8 mouse cellular contexts compared by ENCODE assay signal in genomic region chr5:115844368-115844765, GRCm38 (mm10). TPM values are rescaled to one million over a fixed set of nuclear protein-coding genes. Genes with fewer than 3 reads are reported as not detected.
DNase-seq lines count a peak whose midpoint lies in the region; ATAC-seq and TF ChIP-seq lines count a peak whose summit lies in the region.

No protein-coding gene starts in this region.

- H3K4me3 ChIP-seq in ES-Bruce4 (ENCODE audit: low read depth, low read length) = peak overlapping the region; percentile 91
- H3K4me3 ChIP-seq in hindbrain, embryonic 11.5 days (ENCODE audit: low read depth, low read length) = peak overlapping the region; percentile 82

- H3K9me3 ChIP-seq in ES-Bruce4 (replicated peaks; ENCODE audit: control insufficient read depth, insufficient read depth, low read length, poor library complexity, severe bottlenecking) = no peaks in the 10 kb centered on the region
- no peaks in the 10 kb centered on the region for H3K9me3 ChIP-seq in hindbrain, embryonic 11.5 days (ENCODE audit: control insufficient read depth, low read length)

- TF ChIP-seq POLR2A in ES-Bruce4 (IDR thresholded peaks at IDR 0.05; ENCODE audit: insufficient read depth, low read length) = no peak

- ATAC-seq in hindbrain, embryonic 11.5 days (ENCODE audit: low FRiP score) = no peak

- no peaks in the 10 kb centered on the region for H3K27me3 ChIP-seq in ES-Bruce4 (ENCODE audit: control insufficient read depth, insufficient read depth, low read length, poor library complexity, severe bottlenecking)
- no peaks in the 10 kb centered on the region for H3K27me3 ChIP-seq in hindbrain, embryonic 11.5 days (ENCODE audit: control insufficient read depth, insufficient read depth, low read length)

- no peak for TF ChIP-seq EP300 in ES-Bruce4 (IDR thresholded peaks at IDR 0.05; ENCODE audit: insufficient read depth, low read depth, low read length)

- H3K27ac ChIP-seq in ES-Bruce4 (ENCODE audit: insufficient read depth, low read length) = peak overlapping the region; percentile 75
- H3K27ac ChIP-seq in hindbrain, embryonic 11.5 days (ENCODE audit: low read depth, low read length) = peak overlapping the region; percentile 52

- peak overlapping the region; percentile 85 for H3K4me2 ChIP-seq in hindbrain, embryonic 11.5 days (replicated peaks; ENCODE audit: low read depth, low read length)

- H3K9ac ChIP-seq in ES-Bruce4 (ENCODE audit: low read depth, poor library complexity, severe bottlenecking) = peak overlapping the region; percentile 67
- peak overlapping the region; percentile 62 for H3K9ac ChIP-seq in hindbrain, embryonic 11.5 days (ENCODE audit: low read depth, low read length)

- H3K4me1 ChIP-seq in ES-Bruce4 (ENCODE audit: control insufficient read depth, insufficient read depth, low read length) = peaks cover 4% of the 10 kb centered on the region
- 0 out of 2 replicates have a peak, but pooled peaks cover 2% of the 10 kb centered on the region for H3K4me1 ChIP-seq in hindbrain, embryonic 11.5 days (replicated peaks; ENCODE audit: control insufficient read depth, insufficient read depth, low read length)

- H3K36me3 ChIP-seq in ES-Bruce4 (ENCODE audit: control insufficient read depth, insufficient read depth, low read length, poor library complexity, severe bottlenecking) = no peaks in the 10 kb centered on the region
- no peaks in the 10 kb centered on the region for H3K36me3 ChIP-seq in hindbrain, embryonic 11.5 days (ENCODE audit: control insufficient read depth, insufficient read depth, low read length)

- peak; percentile 20 to 33 for DNase-seq in frontal cortex, postnatal 36 days (ENCODE audit: low spot score in 2 of 2)
- DNase-seq in frontal cortex, postnatal 14 days (ENCODE audit: low spot score in 2 of 2) = no peak
- no peak for DNase-seq in hindbrain, embryonic 11.5 days (ENCODE audit: low spot score)
- DNase-seq in lung, postnatal 14 days = peak; percentile 22
- DNase-seq in urinary bladder, postnatal 14 days (ENCODE audit: low spot score) = no peak
- DNase-seq in ovary, postnatal 14 days (ENCODE audit: low spot score) = no peak
- DNase-seq in kidney, adult 8-10 months = no peak

- WGBS in hindbrain, embryonic 11.5 days = 5% methylated on average over 12 of the region's 12 CpGs

- no peak for TF ChIP-seq CTCF in ES-Bruce4 (IDR thresholded peaks at IDR 0.05; ENCODE audit: low read depth, low read length)

RNA-seq across cellular contexts. Expression of gene Cit, which starts 0.7 kb away (rescaled TPM):
- polyA plus RNA-seq in ES-Bruce4 (2011; ENCODE audit: insufficient read depth, insufficient read length, low read depth, missing spikeins) = 59.5 and 67.1 TPM in 2 replicates
- polyA plus RNA-seq in hindbrain, embryonic 11.5 days (2014; fragmentation: Nextera tagmentation; extraction: Ambion mirVana) = 27.1 and 33.6 TPM in 2 replicates

Comparison
In these comparisons a context has a peak if more than half of its experiments do, and no peak if none do; other contexts are left out.
1. DNase-seq: peak in frontal cortex, postnatal 36 days (2 of 2) and lung, postnatal 14 days (single experiment); none in frontal cortex, postnatal 14 days (0 of 2), hindbrain, embryonic 11.5 days (single experiment), urinary bladder, postnatal 14 days (single experiment), ovary, postnatal 14 days (single experiment) and kidney, adult 8-10 months (0 of 2).